Mouse (Mus musculus) right cerebral cortex, postnatal 36 days (tissue): Measurements from ENCODE around the gene Ifi203.
"Not testable (repeated sequence)": the region's sequence is repeated elsewhere in the genome, so short reads cannot be mapped to it uniquely, and the experiment has no call there.

Experiments
- DNase-seq, 2 experiments: peaks; one replicate each; pipeline ENCODE4 v3.0.0; 2022; ENCODE audit warnings: low spot score in 2 of 2, mixed read lengths in 1 of 2

Gene Ifi203

DNA sequence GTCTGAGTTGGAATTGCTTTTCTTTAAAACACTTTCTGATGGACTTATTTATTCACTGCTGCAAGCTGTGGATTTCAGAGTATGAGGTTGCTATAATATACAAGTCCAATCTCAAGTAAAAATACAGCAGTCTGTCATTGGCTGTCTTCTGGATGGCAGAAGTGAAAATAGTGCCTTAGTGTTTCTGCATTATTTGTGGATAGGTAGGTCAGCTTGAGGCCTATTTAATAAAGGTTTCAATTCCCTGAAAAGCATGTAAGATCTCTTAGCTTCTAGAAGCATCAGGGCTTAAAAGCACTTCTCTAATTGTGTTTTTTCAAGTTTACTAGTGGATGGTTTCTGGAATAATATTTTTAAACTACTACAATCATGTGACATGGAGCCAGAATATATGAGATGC lies 52.7 kb downstream of the Ifi203 start:
- DNase-seq: not testable (repeated sequence)

DNA sequence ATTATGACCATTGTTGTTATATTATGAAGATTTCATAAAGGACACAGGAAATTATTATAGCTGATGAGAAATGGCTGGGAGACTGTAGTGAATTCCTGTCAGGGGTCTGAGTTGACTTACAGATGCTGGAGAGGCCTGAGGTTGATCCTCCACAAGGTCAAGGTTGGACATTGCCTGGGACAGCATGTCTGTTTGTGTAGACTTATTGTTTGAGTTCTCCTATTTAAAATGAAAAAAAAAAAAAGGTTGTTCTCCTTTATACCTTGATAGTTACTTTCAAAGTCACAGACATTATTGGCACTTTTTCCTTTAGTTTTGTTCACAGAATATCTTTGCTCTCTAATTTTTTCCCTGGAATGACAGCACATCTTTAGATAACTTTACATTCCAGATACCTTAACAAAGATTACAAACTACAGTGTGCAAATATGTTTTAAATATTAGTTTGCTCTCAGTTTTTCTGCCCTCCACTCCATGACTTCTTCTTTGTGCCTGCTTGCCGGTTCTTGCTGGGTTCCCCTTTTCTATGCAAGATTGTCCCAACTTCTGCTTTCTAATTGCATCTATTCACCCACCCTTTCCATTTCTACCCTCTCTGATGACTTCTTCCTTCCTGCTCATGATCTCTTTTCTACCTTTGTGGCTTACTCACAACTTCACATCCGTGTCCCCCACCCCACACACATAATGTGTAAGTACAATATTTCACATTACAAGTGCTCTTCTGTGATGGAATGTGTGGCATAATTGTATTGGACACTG lies 55.3 kb downstream of the Ifi203 start:
- DNase-seq: not testable (repeated sequence)

DNA sequence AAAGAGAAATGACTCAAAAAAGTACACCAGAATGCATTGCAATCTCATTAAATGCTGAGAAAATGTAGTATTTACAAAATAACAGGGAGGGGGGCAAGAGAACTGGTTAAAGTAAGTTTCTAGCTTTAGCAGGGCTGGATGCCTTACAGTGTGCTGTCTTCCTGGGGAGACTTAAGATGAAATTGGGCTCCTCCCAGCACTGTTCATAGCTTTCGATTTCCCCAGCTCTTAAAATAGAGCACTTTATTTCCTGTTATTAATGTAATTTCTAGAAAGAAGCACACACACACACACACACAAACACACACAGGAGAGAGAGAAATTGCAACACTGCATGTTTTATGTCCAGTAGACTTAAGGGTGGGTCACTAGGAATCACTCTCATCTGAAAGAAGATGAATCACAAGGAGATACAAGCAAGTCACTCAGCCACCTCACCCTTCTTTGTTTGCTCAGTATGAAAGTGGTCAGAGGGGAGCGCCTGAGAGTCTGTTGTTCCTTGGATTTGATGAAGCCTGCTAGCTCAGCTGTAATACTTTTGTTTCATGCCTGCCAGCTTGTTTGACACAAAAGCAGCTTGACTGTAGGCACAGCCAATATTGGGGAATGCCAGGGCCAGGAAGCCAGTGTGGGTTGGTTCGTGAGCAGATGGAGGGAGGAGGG lies 62.3 kb downstream of the Ifi203 start:
- not testable (repeated sequence) for DNase-seq

DNA sequence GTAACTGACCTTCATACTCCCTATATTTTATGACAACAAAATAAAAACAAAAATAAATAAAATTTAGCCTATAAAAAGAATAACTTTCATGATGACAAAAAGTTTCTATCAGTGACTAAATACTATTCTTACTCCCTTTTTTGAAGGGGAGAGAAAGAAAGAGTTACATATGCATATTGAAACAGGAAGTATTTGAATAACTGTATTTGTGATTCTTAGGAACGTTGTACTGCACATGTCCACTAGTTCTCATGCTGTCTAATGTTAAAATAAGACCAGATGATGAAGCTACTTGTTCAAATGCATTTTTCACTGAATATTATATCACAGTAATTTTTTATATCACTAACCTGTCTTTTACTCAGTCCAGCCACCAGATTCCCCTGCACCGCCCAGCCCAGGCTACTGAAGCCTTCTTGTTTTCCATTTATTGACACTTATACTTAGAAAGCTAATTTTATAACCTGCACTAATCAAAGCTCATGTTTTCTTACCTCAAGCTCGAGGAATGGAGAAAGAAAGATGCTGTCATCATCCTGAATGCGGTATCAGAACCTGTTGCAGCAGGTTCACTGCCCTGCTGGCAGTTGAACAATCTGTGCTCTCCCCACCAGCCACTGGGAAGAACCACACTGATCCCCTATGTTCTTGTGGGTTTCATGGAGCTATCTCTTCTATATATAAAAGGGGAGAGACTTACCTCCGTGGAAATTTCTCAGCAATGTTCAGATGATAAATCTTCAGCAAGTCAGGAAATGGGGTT lies 63.1 kb downstream of the Ifi203 start:
- DNase-seq: not testable (repeated sequence)

DNA sequence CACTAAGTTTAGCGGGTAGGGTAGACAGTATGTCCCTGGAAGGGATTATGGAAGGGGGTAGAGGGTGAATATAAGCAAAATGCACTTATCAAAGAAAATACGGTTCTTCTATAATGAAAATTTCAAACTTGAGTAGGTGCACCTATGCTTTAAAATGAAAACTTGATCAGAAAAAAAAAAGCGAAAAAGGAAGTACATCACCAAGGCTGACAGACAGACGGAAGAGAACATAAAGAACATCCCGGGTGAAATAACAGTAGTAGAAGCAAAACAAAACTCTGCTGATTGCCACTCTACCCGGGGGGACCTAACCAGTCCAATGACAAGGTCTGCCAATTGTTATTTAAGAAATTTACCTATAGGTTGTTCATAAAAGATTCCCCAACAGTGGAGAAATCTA lies 64.2 kb downstream of the Ifi203 start:
- not testable (repeated sequence) for DNase-seq

DNA sequence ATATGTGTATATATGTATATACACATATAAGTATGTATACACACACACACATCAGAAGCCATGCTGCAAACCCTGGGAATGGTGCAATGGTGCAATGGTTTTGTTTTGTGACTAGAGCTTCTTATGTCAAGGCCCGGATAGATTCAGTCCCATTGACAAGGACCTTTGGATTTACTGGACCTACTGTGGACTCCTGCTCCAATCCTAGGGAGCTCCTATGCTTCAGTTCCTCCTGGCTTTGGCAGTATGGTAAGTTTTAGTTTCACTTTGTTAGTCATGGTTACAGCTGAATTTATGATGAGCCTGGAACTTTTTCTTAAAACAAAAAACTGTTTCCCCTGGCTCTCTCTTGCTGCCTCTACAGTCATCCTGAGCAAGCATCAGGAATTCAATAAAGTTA lies 65.3 kb downstream of the Ifi203 start:
- DNase-seq: not testable (repeated sequence)
